Mouse (Mus musculus): ENCODE results near the gene Nrm. TPM values are rescaled to one million over a fixed set of nuclear protein-coding genes. Genes with fewer than 3 reads are reported as not detected.
A peak's percentile ranks its signal among the peaks of the same experiment; 100 is the strongest.

The Nrm gene
- total RNA-seq, 1 experiment = 24.7 TPM

DNA sequence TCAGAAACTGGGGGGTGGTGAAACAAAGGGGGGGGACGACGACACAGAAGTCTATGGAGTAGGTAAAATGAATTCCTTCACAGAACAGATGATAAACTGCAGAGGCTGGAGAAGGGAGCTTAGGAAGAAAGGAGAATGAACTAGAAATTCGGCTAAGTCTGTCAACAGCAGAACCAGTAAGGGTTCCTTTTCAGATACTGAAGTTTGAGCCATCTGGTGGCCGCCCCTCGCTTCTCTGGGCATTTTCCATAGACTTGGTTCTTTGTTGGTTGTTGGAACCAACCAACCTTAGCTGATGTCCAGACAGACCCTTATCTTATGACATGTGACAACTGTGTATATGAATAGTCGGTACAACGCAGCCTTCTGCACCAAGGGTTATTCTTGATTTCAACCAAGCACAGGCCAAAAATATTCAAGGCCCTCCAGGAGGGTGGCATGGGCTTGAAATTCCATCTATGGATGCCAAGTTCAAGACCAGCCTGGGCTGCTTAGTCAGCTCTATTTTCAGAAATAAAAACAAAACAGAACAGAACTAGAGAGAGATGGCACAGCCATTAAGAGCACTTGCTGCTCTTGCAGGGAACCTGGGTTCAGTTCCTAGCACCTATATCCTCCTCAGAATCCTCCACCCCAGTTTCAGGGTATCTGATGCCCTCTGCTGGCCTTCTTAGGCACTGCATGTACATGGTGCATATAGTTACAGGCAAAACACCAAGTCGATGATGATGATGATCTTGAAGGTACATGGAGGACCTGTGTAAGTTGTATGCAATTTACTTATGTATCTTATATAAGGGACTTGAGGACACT, 10.0 kb downstream of the Nrm start:
- Histone ChIP-seq H3K9me3 (ENCODE audit: control insufficient read depth, insufficient read depth, low read depth, low read length) (no peaks in the 10 kb centered on the region), H3K36me3 (ENCODE audit: control insufficient read depth, insufficient read depth, low read length, poor library complexity, severe bottlenecking) (peaks cover 10% of the 10 kb centered on the region), H3K4me3 (ENCODE audit: insufficient read depth in 1 of 2, low read depth in 1 of 2, low read length in 2 of 2, poor library complexity in 1 of 2, severe bottlenecking in 1 of 2) (peak overlapping the region in 1 of 2 experiments; percentile 78; a peak in 1 of 4 replicates), H3K9ac (ENCODE audit: insufficient read depth, low read depth, low read length, poor library complexity, severe bottlenecking) (peak overlapping the region; percentile 51; the same call in 1 of the 2 replicates), H3K27ac (ENCODE audit: insufficient read depth, low read depth, low read length, poor library complexity, severe bottlenecking) (peak overlapping the region; percentile 60; the same call in 1 of the 2 replicates), H3K4me1 (ENCODE audit: control insufficient read depth in 2 of 2, insufficient read depth in 2 of 2, low read length in 2 of 2, poor library complexity in 1 of 2) (peaks cover 2 to 4% of the 10 kb centered on the region in 2 experiments; a peak in 2 of 4 replicates)
- TF ChIP-seq MAFK (IDR thresholded peaks at IDR 0.05; ENCODE audit: insufficient read depth, low read depth, low read length) (peak; percentile 46; the same call in 1 of the 2 replicates), CHD2 (IDR thresholded peaks at IDR 0.05; ENCODE audit: low read depth, low read length) (no peak), ZC3H11A (IDR thresholded peaks at IDR 0.05; ENCODE audit: borderline replicate concordance, low read depth, low read length) (peak; percentile 53; the same call in 1 of the 2 replicates)
- in situ Hi-C loops (cut with MboI; ENCODE audit: low sequenced_read_pairs in 2 of 2, unreplicated experiment in 2 of 2) = loop anchor here in 1 of 2 experiments (5.0 kb wide), 1 partner anchor 44 kb away; no protein-coding TSS in a partner anchor
- peak; percentile 66 for DNase-seq (ENCODE audit: low read depth, low spot score)

DNA sequence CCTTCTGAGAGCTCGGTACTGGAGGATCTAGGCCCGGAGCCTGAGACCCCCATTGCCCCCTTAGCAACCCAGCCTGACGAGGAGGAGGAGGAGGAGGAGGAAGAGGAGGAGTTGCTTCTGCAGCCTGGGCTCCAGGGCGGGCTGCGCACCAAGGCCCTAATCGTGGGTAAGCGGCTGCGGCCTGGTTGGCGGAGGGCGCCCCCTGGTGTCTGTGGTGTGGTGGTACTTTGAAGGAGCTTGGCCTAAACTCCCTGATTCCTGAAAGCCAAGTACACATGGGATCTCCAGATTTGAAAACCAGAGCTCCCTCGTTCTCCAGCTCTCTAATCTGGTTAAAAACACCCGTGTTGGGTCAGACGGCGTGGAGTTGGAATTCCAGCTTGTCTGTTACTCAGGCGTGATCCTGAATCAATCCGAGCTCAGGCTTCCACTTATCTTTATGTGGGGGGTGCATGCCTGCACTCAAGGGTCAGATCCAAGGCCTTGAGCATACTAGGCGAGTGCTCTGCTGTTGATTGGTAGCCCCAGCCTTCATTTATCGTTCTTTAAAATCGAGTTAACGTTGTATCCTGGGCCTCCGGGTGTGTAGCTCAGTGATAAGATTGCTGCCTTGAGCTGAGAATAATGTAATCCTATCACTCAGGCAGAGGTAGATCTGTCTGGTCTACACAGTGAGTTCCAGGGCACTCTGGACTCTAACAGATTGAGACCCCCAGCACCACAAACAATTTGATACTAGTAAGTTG, 12.8 kb downstream of the Nrm start:
- H3K27ac ChIP-seq (ENCODE audit: insufficient read depth, low read depth, low read length, poor library complexity, severe bottlenecking) = no peak overlapping the region; the same call in 1 of the 2 replicates
- H3K4me1 ChIP-seq (ENCODE audit: control insufficient read depth in 2 of 2, insufficient read depth in 2 of 2, low read length in 2 of 2, poor library complexity in 1 of 2) = peaks cover 0 to 3% of the 10 kb centered on the region in 2 experiments; a peak in 1 of 4 replicates
- H3K36me3 ChIP-seq (ENCODE audit: control insufficient read depth, insufficient read depth, low read length, poor library complexity, severe bottlenecking) = peaks cover 10% of the 10 kb centered on the region
- H3K9me3 ChIP-seq (ENCODE audit: control insufficient read depth, insufficient read depth, low read depth, low read length) = no peaks in the 10 kb centered on the region
- peak overlapping the region; percentile 73; the same call in 1 of the 2 replicates for H3K9ac ChIP-seq (ENCODE audit: insufficient read depth, low read depth, low read length, poor library complexity, severe bottlenecking)
- peak; percentile 74 for DNase-seq (ENCODE audit: low read depth, low spot score)
- H3K4me3 ChIP-seq (ENCODE audit: insufficient read depth in 1 of 2, low read depth in 1 of 2, low read length in 2 of 2, poor library complexity in 1 of 2, severe bottlenecking in 1 of 2) = peak overlapping the region in 1 of 2 experiments; percentile 36; a peak in 1 of 4 replicates
- no peak for TF ChIP-seq CHD2 (IDR thresholded peaks at IDR 0.05; ENCODE audit: low read depth, low read length)
- no peak for TF ChIP-seq ZNF384 (IDR thresholded peaks at IDR 0.05; ENCODE audit: low read depth, low read length)
- TF ChIP-seq ZC3H11A (IDR thresholded peaks at IDR 0.05; ENCODE audit: borderline replicate concordance, low read depth, low read length) = no peak
- no peak for TF ChIP-seq MAFK (IDR thresholded peaks at IDR 0.05; ENCODE audit: insufficient read depth, low read depth, low read length)
- no peak for TF ChIP-seq HCFC1 (IDR thresholded peaks at IDR 0.05; ENCODE audit: borderline replicate concordance, insufficient read depth, low read length)
- in situ Hi-C loops (cut with MboI; ENCODE audit: low sequenced_read_pairs in 2 of 2, unreplicated experiment in 2 of 2) = loop anchor here in 1 of 2 experiments (5.0 kb wide), 1 partner anchor 47 kb away; no protein-coding TSS in a partner anchor

DNA sequence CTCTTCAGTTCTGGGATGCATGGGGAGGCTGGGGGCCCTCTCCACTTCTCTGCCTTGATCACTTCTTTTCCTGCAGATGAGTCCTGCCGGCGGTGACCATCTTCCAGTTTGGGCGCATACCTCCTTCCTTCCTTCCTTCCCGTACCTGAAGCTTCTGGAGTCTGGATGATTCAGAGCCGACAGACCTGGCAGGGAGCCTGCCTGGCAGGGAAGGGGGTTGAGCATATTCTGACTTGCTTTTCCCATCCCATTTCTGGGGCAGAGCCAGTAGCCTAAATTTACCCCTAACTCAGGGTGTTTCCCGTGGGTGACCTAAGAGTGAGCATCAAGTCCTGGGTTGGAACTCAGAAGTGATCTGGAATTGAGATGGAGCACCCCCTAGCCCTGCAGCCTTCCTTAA, 13.6 kb downstream of the Nrm start:
- no peak for DNase-seq (ENCODE audit: low read depth, low spot score)
- Histone ChIP-seq H3K27ac (ENCODE audit: insufficient read depth, low read depth, low read length, poor library complexity, severe bottlenecking) (no peak overlapping the region), H3K36me3 (ENCODE audit: control insufficient read depth, insufficient read depth, low read length, poor library complexity, severe bottlenecking) (peaks cover 10% of the 10 kb centered on the region), H3K9ac (ENCODE audit: insufficient read depth, low read depth, low read length, poor library complexity, severe bottlenecking) (no peak overlapping the region), H3K4me1 (ENCODE audit: control insufficient read depth in 2 of 2, insufficient read depth in 2 of 2, low read length in 2 of 2, poor library complexity in 1 of 2) (peaks cover 0 to 3% of the 10 kb centered on the region in 2 experiments; a peak in 1 of 4 replicates), H3K9me3 (ENCODE audit: control insufficient read depth, insufficient read depth, low read depth, low read length) (no peaks in the 10 kb centered on the region), H3K4me3 (ENCODE audit: insufficient read depth in 1 of 2, low read depth in 1 of 2, low read length in 2 of 2, poor library complexity in 1 of 2, severe bottlenecking in 1 of 2) (no peak overlapping the region)
- no peak for TF ChIP-seq MAFK (IDR thresholded peaks at IDR 0.05; ENCODE audit: insufficient read depth, low read depth, low read length)
- TF ChIP-seq ZNF384 (IDR thresholded peaks at IDR 0.05; ENCODE audit: low read depth, low read length) = no peak
- no peak for TF ChIP-seq ZC3H11A (IDR thresholded peaks at IDR 0.05; ENCODE audit: borderline replicate concordance, low read depth, low read length)
- no peak for TF ChIP-seq HCFC1 (IDR thresholded peaks at IDR 0.05; ENCODE audit: borderline replicate concordance, insufficient read depth, low read length)
- no peak for TF ChIP-seq CHD2 (IDR thresholded peaks at IDR 0.05; ENCODE audit: low read depth, low read length)
- in situ Hi-C loops (cut with MboI; ENCODE audit: low sequenced_read_pairs in 2 of 2, unreplicated experiment in 2 of 2) = loop anchor here in 1 of 2 experiments (5.0 kb wide), 1 partner anchor 47 kb away; no protein-coding TSS in a partner anchor

GRCm38 (mm10) chr17:35879245-35880057, 18.3 kb downstream of the Nrm start, which contains the start of gene Dhx16:
Dhx16 (plus strand) TSS chr17:35879819.
- TF ChIP-seq HCFC1 (IDR thresholded peaks at IDR 0.05; ENCODE audit: borderline replicate concordance, insufficient read depth, low read length) (peak; percentile 78), CHD2 (IDR thresholded peaks at IDR 0.05; ENCODE audit: low read depth, low read length) (no peak), MAFK (IDR thresholded peaks at IDR 0.05; ENCODE audit: insufficient read depth, low read depth, low read length) (no peak), ZNF384 (IDR thresholded peaks at IDR 0.05; ENCODE audit: low read depth, low read length) (no peak), ZC3H11A (IDR thresholded peaks at IDR 0.05; ENCODE audit: borderline replicate concordance, low read depth, low read length) (no peak)
- Histone ChIP-seq H3K9ac (ENCODE audit: insufficient read depth, low read depth, low read length, poor library complexity, severe bottlenecking) (peak within 1 kb of the TSS; percentile 79), H3K27ac (ENCODE audit: insufficient read depth, low read depth, low read length, poor library complexity, severe bottlenecking) (no peak within 1 kb of the TSS), H3K4me1 (ENCODE audit: control insufficient read depth in 2 of 2, insufficient read depth in 2 of 2, low read length in 2 of 2, poor library complexity in 1 of 2) (peaks cover 0 to 2% of the 10 kb centered on the region in 2 experiments; a peak in 1 of 4 replicates), H3K9me3 (ENCODE audit: control insufficient read depth, insufficient read depth, low read depth, low read length) (no peaks in the 10 kb centered on the region), H3K36me3 (ENCODE audit: control insufficient read depth, insufficient read depth, low read length, poor library complexity, severe bottlenecking) (peaks cover 29% of the 10 kb centered on the region), H3K4me3 (ENCODE audit: insufficient read depth in 1 of 2, low read depth in 1 of 2, low read length in 2 of 2, poor library complexity in 1 of 2, severe bottlenecking in 1 of 2) (peak within 1 kb of the TSS; percentile 86 to 89)
- peak; percentile 95 for DNase-seq (ENCODE audit: low read depth, low spot score)
- in situ Hi-C loops (cut with MboI; ENCODE audit: low sequenced_read_pairs in 2 of 2, unreplicated experiment in 2 of 2) = no loop called here
